Mouse (Mus musculus): ENCODE data around the gene Zfp367. TPM values are rescaled to one million over a fixed set of nuclear protein-coding genes. Genes with fewer than 3 reads are reported as not detected.

The Zfp367 gene
- polyA plus RNA-seq, 1 experiment: 14.9 TPM

- Histone ChIP-seq H3K27ac (replicated peaks; ENCODE audit: low read depth, low read length) (no peak overlapping the region), H3K4me3 (ENCODE audit: insufficient read depth, low read depth, low read length) (no peak overlapping the region), H3K4me1 (ENCODE audit: control insufficient read depth, insufficient read depth, insufficient read length, low read length) (no peaks in the 10 kb centered on the region)
Observed at GRCm38 (mm10) chr13:64090278-64090677, 62.7 kb downstream of the Zfp367 start.

DNA sequence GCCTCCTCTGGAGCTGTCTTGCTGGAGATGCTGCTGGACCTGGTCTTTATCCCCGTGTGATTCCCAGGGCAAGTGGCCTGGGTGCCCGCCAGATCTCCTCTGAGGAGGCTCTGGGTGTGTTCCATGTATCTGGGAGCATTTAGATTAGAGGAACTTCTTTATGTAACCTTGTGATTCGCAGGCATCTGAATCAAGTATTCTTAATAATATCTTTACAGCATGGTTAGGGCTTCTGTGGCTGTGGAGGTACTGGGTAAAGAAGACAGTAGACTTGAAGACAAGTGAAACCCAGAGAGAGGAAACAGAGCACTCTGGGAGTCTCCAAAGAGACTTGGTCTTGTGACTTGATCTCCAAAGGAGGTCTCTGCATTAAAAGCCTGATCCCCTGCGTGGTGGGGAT lies 63.9 kb downstream of the Zfp367 start, which contains the start of gene Hsd17b3:
Gene Hsd17b3 (minus strand): TSS at position 101 of the 400 bp plus-strand sequence.
- Histone ChIP-seq H3K4me1 (ENCODE audit: control insufficient read depth, insufficient read depth, insufficient read length, low read length) (no peaks in the 10 kb centered on the region), H3K27ac (replicated peaks; ENCODE audit: low read depth, low read length) (no peak within 1 kb of the TSS), H3K4me3 (ENCODE audit: insufficient read depth, low read depth, low read length) (no peak within 1 kb of the TSS)

- H3K4me1 ChIP-seq (ENCODE audit: control insufficient read depth, insufficient read depth, insufficient read length, low read length): no peaks in the 10 kb centered on the region
- no peak overlapping the region for H3K27ac ChIP-seq (replicated peaks; ENCODE audit: low read depth, low read length)
- H3K4me3 ChIP-seq (ENCODE audit: insufficient read depth, low read depth, low read length): no peak overlapping the region
Observed at GRCm38 (mm10) chr13:64088057-64088456, 64.9 kb downstream of the Zfp367 start.

- Histone ChIP-seq H3K27ac (replicated peaks; ENCODE audit: low read depth, low read length) (no peak overlapping the region), H3K4me1 (ENCODE audit: control insufficient read depth, insufficient read depth, insufficient read length, low read length) (no peaks in the 10 kb centered on the region), H3K4me3 (ENCODE audit: insufficient read depth, low read depth, low read length) (no peak overlapping the region)
Observed at GRCm38 (mm10) chr13:64086036-64086435, 67.0 kb downstream of the Zfp367 start.

DNA sequence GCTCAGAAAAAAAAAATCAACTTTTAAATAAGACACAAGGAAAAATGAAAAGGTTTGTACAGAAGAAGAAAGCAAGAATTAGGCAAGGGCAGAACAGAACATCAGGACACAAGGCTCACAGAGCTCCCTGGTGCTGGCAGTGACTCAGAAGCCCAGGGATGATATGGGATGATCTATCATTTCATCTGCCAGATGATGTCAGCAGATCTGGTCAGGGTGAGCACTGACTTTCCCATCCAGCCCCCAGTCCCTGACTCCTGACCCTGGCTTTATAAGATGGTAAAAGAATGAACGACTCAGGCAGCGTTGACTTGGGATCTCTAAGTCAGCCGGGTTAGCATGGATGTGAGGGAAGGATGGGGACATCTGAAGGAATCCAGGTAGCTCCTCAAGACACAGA lies 69.7 kb downstream of the Zfp367 start:
- Histone ChIP-seq H3K4me1 (ENCODE audit: control insufficient read depth, insufficient read depth, insufficient read length, low read length) (no peaks in the 10 kb centered on the region), H3K27ac (replicated peaks; ENCODE audit: low read depth, low read length) (no peak overlapping the region), H3K4me3 (ENCODE audit: insufficient read depth, low read depth, low read length) (no peak overlapping the region)

Other genes with a start within 250 kb of the Zfp367 start
- gene Hsd17b3, start 64.0 kb downstream of the Zfp367 start, polyA plus RNA-seq (2012; ENCODE audit: insufficient read depth, insufficient read length, missing spikeins): not detected in 2 replicates
- 2.4 and 7.6 TPM in 2 replicates for gene Slc35d2, start 23.8 kb downstream of the Zfp367 start, polyA plus RNA-seq (2012; ENCODE audit: insufficient read depth, insufficient read length, missing spikeins)
- 16.4 and 21.0 TPM in 2 replicates for gene Habp4, start 8.6 kb upstream of the Zfp367 start, polyA plus RNA-seq (2012; ENCODE audit: insufficient read depth, insufficient read length, missing spikeins)
- gene Cdc14b, start 122.1 kb upstream of the Zfp367 start, polyA plus RNA-seq (2012; ENCODE audit: insufficient read depth, insufficient read length, missing spikeins): 3.1 and 6.9 TPM in 2 replicates
- 58.9 and 62.9 TPM in 2 replicates for gene Aaed1, start 159.5 kb upstream of the Zfp367 start, polyA plus RNA-seq (2012; ENCODE audit: insufficient read depth, insufficient read length, missing spikeins)
- 155 and 172 TPM in 2 replicates for gene Ctsl, start 217.7 kb upstream of the Zfp367 start, polyA plus RNA-seq (2012; ENCODE audit: insufficient read depth, insufficient read length, missing spikeins)